Mouse (Mus musculus): ENCODE results near the gene Lrmda.

Lrmda gene

GRCm38 (mm10) chr14:22719968-22720367, 700.5 kb downstream of the Lrmda start:
- DNase-seq (ENCODE audit: low spot score): no peak

- no peak for DNase-seq (ENCODE audit: low spot score)
Observed at GRCm38 (mm10) chr14:22721845-22722244, 702.3 kb downstream of the Lrmda start.

GRCm38 (mm10) chr14:22727548-22727947, 708.0 kb downstream of the Lrmda start:
- no peak for DNase-seq (ENCODE audit: low spot score)

GRCm38 (mm10) chr14:22728611-22729223, 709.2 kb downstream of the Lrmda start:
- no peak for DNase-seq (ENCODE audit: low spot score)

- no peak for DNase-seq (ENCODE audit: low spot score)
Observed at GRCm38 (mm10) chr14:22738603-22739002, 719.1 kb downstream of the Lrmda start.

GRCm38 (mm10) chr14:22742527-22742926, 723.0 kb downstream of the Lrmda start:
- no peak for DNase-seq (ENCODE audit: low spot score)

- no peak for DNase-seq (ENCODE audit: low spot score)
Observed at GRCm38 (mm10) chr14:22743264-22743663, 723.8 kb downstream of the Lrmda start.

- no peak for DNase-seq (ENCODE audit: low spot score)
Observed at GRCm38 (mm10) chr14:22744701-22745100, 725.2 kb downstream of the Lrmda start.

GRCm38 (mm10) chr14:22745263-22745881, 725.9 kb downstream of the Lrmda start:
- DNase-seq (ENCODE audit: low spot score): no peak

GRCm38 (mm10) chr14:22745882-22746480, 726.5 kb downstream of the Lrmda start:
- DNase-seq (ENCODE audit: low spot score): no peak

- peak; percentile 6 for DNase-seq (ENCODE audit: low spot score)
Observed at GRCm38 (mm10) chr14:22747816-22748215, 728.3 kb downstream of the Lrmda start.

- DNase-seq (ENCODE audit: low spot score): peak; percentile 59
Observed at GRCm38 (mm10) chr14:22750409-22750808, 730.9 kb downstream of the Lrmda start.

- DNase-seq (ENCODE audit: low spot score): no peak
Observed at GRCm38 (mm10) chr14:22751290-22751689, 731.8 kb downstream of the Lrmda start.

GRCm38 (mm10) chr14:22754633-22755032, 735.1 kb downstream of the Lrmda start:
- no peak for DNase-seq (ENCODE audit: low spot score)

GRCm38 (mm10) chr14:22757493-22757892, 738.0 kb downstream of the Lrmda start:
- DNase-seq (ENCODE audit: low spot score): no peak

- DNase-seq (ENCODE audit: low spot score): no peak
Observed at GRCm38 (mm10) chr14:22759216-22759615, 739.7 kb downstream of the Lrmda start.

- DNase-seq (ENCODE audit: low spot score): no peak
Observed at GRCm38 (mm10) chr14:22759673-22760072, 740.2 kb downstream of the Lrmda start.

- peak; percentile 36 for DNase-seq (ENCODE audit: low spot score)
Observed at GRCm38 (mm10) chr14:22760241-22761039, 740.9 kb downstream of the Lrmda start.

GRCm38 (mm10) chr14:22781709-22782108, 762.2 kb downstream of the Lrmda start:
- no peak for DNase-seq (ENCODE audit: low spot score)

- DNase-seq (ENCODE audit: low spot score): no peak
Observed at GRCm38 (mm10) chr14:22782365-22782764, 762.9 kb downstream of the Lrmda start.

- DNase-seq (ENCODE audit: low spot score): peak; percentile 41
Observed at GRCm38 (mm10) chr14:22783211-22784161, 764.0 kb downstream of the Lrmda start.
